Mouse (Mus musculus) cerebellum, adult 8-10 months (tissue): ENCODE measurements around the gene Steap3.
A peak's percentile ranks its signal among the peaks of the same experiment; 100 is the strongest.

ENCODE experiments used
- DNase-seq: peaks from one replicate; pipeline ENCODE4 v3.0.0; 2022

Steap3 gene

GRCm38 (mm10) chr1:120249842-120250241 lies 22.7 kb downstream of the Steap3 start:
- DNase-seq = no peak

DNA sequence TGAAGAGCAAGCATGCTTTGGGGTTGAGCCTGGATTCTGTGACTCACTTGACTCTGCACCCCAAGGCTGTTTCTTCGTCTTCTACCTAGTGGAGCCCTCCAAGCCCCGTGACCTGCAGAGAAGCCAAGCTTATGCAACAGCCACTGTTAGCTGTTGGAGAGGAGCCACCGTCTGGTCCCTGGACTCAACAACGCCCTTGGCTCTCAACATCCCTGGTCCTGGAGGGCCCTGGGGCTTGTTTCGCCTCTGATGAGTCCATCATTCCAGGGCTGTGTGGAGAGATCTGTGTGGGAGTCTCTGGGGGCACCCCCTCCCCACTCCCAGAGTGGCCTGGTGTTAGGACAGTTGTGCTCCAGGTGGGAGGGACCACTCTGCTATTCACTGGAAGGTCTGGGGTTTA lies 24.3 kb downstream of the Steap3 start:
- DNase-seq = no peak

GRCm38 (mm10) chr1:120247351-120247750 lies 25.2 kb downstream of the Steap3 start:
- no peak for DNase-seq

DNA sequence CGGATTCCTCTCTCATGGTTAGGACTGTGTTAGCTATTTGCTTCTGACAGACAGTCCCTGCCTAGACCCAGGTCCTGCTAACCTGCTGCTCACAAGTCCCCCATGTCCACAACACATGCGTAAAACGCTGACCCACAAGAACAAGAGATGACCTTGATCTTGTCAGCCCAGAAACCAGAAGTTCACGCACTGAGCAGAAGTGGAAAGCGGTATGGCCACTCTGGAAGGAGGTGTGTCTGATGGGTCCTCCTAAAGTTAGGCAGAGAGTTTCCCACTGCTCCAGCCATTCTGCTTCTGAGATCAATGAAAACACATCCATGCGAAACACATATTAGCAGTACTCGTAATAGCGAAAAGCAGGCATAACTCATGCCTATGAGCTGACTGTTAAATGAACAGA lies 25.6 kb downstream of the Steap3 start:
- no peak for DNase-seq

- DNase-seq = no peak
Observed at GRCm38 (mm10) chr1:120245661-120246131, 26.8 kb downstream of the Steap3 start.

DNA sequence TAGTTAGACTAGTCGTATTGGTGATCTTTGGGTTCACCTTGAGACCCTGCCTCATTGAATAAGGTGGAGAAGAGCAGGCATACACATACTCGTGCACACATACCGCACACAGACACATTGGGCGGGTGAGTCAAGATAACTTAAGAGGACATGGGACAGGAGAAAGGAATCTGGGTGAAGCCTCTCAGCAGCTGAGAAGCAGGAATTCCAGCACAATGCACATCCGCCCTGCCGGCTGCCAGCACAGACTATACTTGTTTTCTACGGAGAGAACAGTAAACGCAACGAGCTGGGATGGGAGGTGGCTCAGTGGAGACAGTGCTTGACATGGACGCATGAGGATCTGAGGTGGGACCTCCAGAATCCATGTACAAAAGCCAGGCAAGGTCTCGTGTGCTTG lies 27.9 kb downstream of the Steap3 start:
- no peak for DNase-seq

- DNase-seq = no peak
Observed at GRCm38 (mm10) chr1:120243987-120244386, 28.5 kb downstream of the Steap3 start.

- no peak for DNase-seq
Observed at GRCm38 (mm10) chr1:120237068-120237467, 35.4 kb downstream of the Steap3 start.

DNA sequence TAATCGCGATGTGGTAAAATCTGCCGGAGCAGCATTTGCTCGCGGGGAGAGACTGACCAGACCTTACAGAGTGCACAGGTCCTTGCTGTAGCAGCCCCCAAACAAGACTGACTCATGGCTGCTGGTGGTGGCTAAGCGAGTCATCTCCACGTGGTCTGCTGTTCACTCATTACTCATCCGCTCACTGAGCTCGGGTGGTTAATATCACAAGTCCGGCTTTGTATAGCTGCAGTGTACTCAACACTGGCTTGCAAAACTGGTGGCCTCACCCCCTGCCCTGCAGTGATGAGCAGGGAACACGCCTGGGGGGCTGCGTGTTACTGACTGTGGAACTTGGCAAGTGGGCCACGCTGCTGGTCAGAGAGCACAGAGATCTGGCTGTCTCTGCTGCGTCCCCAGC lies 36.1 kb downstream of the Steap3 start:
- DNase-seq = no peak

DNA sequence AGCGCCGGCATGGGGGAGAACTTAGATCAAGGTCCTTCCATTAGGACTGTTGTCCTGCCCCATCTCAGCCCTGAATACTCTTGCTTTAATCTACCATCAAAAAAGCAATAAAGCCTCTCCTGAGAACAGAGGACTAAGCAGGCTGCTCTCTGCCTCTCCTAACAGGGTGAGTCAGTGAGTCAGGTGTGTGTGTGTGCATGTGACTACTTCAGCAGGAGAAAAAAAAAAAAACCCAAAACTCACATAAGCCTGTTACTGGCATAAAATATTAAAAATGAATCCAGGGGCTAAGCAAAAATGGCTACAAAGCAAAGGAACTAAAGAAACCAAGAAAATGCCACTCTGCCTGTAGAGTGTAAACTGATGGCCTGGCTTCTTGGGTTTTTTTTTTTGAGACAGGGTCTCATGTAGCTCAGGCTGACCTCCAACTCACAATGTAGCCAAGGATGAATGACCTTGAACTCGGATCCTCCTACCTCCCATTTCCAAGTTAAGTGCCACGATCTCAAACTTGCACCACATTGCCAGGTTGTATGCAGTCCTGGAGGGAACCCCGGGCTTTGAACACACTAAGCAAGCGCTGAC lies 36.8 kb downstream of the Steap3 start:
- no peak for DNase-seq

DNA sequence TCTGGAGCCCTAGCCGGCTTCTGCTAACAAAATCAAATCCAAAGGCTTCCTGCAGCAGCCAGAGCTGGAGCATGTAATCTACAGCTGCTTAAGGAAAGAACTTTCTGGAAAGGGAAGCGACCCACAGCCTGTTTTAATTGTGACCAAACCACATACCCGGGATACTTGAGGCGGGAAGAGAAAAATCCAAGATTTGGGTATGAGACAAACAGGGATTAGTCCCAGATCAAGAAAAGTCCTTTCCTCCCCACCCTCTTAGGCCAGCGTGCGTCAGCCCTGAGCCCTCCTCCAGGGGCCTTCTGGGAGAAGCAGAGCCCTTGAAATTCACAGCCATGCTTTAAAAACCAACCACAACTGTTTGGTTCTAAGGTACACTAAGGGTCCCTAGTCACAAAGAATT lies 40.3 kb downstream of the Steap3 start:
- no peak for DNase-seq

DNA sequence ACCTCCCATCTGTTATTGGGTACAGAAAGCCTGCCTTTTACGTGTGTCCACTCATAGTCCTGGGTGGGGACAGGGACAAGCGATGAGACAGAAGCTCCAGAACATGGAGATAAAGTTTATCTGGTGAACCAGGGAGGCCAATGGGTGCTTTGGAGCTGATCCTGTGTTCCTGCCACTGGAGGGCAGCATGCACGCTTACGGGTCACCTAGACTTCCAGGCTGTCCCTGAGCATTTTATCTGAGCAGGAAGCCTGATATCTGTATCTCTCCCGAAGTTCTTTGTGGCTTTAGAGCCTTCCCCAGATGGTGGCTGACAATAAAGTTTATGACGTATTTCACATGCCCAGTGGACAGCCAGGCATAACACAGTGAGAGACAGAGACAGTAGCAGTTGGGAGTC lies 41.2 kb downstream of the Steap3 start:
- DNase-seq = no peak

GRCm38 (mm10) chr1:120229723-120230471 lies 42.6 kb downstream of the Steap3 start:
- no peak for DNase-seq

- DNase-seq = no peak
Observed at GRCm38 (mm10) chr1:120223613-120224012, 48.9 kb downstream of the Steap3 start.

DNA sequence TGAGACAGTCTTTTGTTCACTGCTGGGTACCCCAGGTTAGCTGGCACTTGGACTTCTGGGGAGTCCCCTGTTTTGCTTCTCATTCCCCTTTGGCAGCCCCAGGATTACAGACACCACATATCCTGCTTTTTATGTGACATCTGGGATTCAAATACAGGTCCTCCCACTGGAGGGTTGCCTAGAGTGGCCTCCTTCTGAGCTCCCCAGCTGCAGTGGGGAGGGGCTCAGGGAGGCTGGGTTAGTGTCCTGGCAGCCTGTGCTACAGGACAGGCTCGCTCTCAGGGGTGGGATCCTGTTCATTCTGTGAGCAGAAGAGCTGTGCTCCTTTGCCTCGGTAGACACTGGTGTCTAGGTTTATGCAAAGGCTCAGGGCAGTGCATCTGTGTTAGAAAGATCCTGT lies 51.2 kb downstream of the Steap3 start:
- DNase-seq = no peak

DNA sequence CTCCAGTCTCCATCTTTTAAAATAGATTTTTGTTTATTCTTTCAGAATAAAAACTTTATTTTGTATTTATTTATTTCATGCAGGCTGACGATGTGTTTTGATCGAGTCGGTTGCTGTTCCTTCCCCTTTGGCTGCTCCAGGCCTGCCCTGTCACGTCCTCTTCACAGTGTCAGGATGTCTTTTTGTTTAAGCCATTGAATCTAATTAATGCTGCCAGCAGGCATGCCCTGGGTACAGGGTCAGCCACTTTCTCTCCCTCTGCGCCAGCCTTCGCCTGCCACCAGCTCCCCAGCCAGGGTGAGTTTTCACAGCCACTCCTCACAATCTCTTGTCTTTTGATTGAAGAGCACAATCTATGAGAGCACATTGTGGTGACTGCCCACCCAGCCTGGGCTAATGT lies 51.7 kb downstream of the Steap3 start:
- DNase-seq = no peak

GRCm38 (mm10) chr1:120208502-120209230 lies 63.8 kb downstream of the Steap3 start:
- no peak for DNase-seq

- DNase-seq = peak; percentile 13
Observed at GRCm38 (mm10) chr1:120207568-120207967, 64.9 kb downstream of the Steap3 start.

DNA sequence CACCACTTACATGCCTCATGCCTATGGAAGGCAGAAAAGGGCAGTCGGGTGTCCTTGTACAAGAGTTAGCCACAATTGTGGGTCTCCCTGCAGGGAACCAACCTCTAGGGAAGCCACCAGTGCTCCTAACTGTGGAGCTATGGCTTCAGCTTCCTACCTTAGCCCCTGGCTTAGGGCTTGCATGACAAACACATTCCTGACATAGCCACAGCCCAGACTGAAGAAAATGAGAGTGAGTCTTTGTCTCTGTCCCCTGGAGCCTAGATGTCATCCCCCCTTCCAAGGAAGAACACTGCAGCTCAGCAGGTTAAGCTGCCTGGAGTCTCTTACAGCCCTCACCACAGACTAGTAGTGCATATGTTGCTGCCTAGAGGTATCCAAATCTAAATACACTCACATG lies 67.7 kb downstream of the Steap3 start:
- DNase-seq = no peak

- DNase-seq = no peak
Observed at GRCm38 (mm10) chr1:120203836-120204235, 68.7 kb downstream of the Steap3 start.

DNA sequence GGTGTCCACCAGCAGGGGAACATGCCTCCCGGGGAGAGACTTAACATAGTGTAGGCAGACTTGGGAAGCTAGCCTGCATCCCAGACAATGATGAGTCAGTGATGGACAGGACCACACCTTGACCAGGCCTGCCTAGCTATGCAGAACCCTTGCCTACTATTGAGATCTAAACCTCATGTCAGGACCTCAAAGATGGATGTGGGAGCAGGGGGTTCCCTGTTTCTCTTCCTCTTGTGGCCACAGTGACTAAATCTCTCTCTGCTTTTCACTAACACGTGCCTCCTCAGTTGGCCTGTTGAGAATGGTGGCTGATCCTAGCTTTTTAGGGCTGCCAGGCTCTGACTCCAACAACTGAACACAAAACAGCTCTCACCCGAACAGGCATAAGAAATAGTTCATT lies 70.0 kb downstream of the Steap3 start:
- DNase-seq = no peak

DNA sequence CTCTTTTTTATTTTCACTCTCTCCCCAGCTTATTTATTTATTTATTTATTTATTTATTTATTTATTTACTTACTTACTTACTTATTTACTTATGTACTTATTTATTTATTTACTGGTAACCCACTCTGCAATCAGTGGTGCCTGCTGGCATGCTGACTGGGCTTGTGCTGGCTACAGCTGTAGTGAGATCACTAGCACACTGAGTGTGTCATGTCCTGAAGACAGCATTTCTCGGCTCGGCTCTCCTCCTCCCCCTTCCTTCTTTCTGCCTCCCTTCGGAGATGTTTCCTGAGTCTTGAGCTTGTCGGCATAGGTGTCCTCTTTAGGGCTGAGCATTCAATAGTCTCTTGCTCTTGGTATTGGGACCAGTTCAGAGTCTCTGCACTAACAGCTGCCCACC lies 73.6 kb downstream of the Steap3 start:
- DNase-seq = no peak

GRCm38 (mm10) chr1:120198151-120198550 lies 74.4 kb downstream of the Steap3 start:
- no peak for DNase-seq

GRCm38 (mm10) chr1:120197189-120197588 lies 75.3 kb downstream of the Steap3 start:
- peak; percentile 29 for DNase-seq
